Mouse (Mus musculus) retina, embryonic 14.5 days (tissue): ENCODE measurements around the gene Cuedc1.

ENCODE experiments used
- DNase-seq: peaks from one replicate; pipeline ENCODE4 v3.0.0-alpha.2; 2015; ENCODE audit warnings: low spot score

The Cuedc1 gene

GRCm38 (mm10) chr11:88118817-88119642, 21.2 kb downstream of the Cuedc1 start:
- DNase-seq: peak; percentile 75

GRCm38 (mm10) chr11:88122545-88122944, 24.7 kb downstream of the Cuedc1 start:
- no peak for DNase-seq

GRCm38 (mm10) chr11:88123021-88123420, 25.2 kb downstream of the Cuedc1 start:
- no peak for DNase-seq

- DNase-seq: no peak
Observed at GRCm38 (mm10) chr11:88123731-88124130, 25.9 kb downstream of the Cuedc1 start.

GRCm38 (mm10) chr11:88125483-88125882, 27.6 kb downstream of the Cuedc1 start:
- DNase-seq: no peak

GRCm38 (mm10) chr11:88126306-88126793, 28.5 kb downstream of the Cuedc1 start:
- peak; percentile 59 for DNase-seq

- no peak for DNase-seq
Observed at GRCm38 (mm10) chr11:88128461-88128860, 30.6 kb downstream of the Cuedc1 start.

GRCm38 (mm10) chr11:88129281-88129680, 31.4 kb downstream of the Cuedc1 start:
- DNase-seq: no peak

GRCm38 (mm10) chr11:88129935-88130334, 32.1 kb downstream of the Cuedc1 start:
- no peak for DNase-seq

GRCm38 (mm10) chr11:88131847-88132246, 34.0 kb downstream of the Cuedc1 start:
- DNase-seq: no peak

GRCm38 (mm10) chr11:88135218-88135617, 37.4 kb downstream of the Cuedc1 start:
- DNase-seq: no peak

GRCm38 (mm10) chr11:88137814-88138425, 40.1 kb downstream of the Cuedc1 start:
- DNase-seq: no peak

- DNase-seq: peak; percentile 67
Observed at GRCm38 (mm10) chr11:88139256-88139861, 41.5 kb downstream of the Cuedc1 start.

GRCm38 (mm10) chr11:88140066-88141060, 42.5 kb downstream of the Cuedc1 start:
- DNase-seq: peak; percentile 66

- no peak for DNase-seq
Observed at GRCm38 (mm10) chr11:88142362-88142761, 44.5 kb downstream of the Cuedc1 start.

- DNase-seq: no peak
Observed at GRCm38 (mm10) chr11:88144100-88144499, 46.2 kb downstream of the Cuedc1 start.

- DNase-seq: no peak
Observed at GRCm38 (mm10) chr11:88145214-88146006, 47.6 kb downstream of the Cuedc1 start.

- DNase-seq: no peak
Observed at GRCm38 (mm10) chr11:88146264-88147060, 48.6 kb downstream of the Cuedc1 start.

- no peak for DNase-seq
Observed at GRCm38 (mm10) chr11:88147388-88147787, 49.5 kb downstream of the Cuedc1 start.
